Mouse (Mus musculus): ENCODE measurements around the gene Tmem151b.
A peak's percentile ranks its signal among the peaks of the same experiment; 100 is the strongest.

Gene Tmem151b

GRCm38 (mm10) chr17:45582715-45583355, 33.4 kb upstream of the Tmem151b start:
- DNase-seq = no peak

GRCm38 (mm10) chr17:45582188-45582587, 32.7 kb upstream of the Tmem151b start:
- DNase-seq = no peak

- DNase-seq = peak; percentile 73
These were observed 32.1 kb upstream of the Tmem151b start for GRCm38 (mm10) chr17:45581567-45581983.

GRCm38 (mm10) chr17:45580958-45581477, 31.5 kb upstream of the Tmem151b start:
- DNase-seq = no peak

- no peak for DNase-seq
These were observed 30.1 kb upstream of the Tmem151b start for GRCm38 (mm10) chr17:45579554-45579953.

- no peak for DNase-seq
These were observed 29.4 kb upstream of the Tmem151b start for GRCm38 (mm10) chr17:45578843-45579242.

- DNase-seq = no peak
These were observed 28.8 kb upstream of the Tmem151b start for GRCm38 (mm10) chr17:45578242-45578641.

- no peak for DNase-seq
These were observed 25.8 kb upstream of the Tmem151b start for GRCm38 (mm10) chr17:45575123-45575897.

- DNase-seq = peak; percentile 84
These were observed 24.8 kb upstream of the Tmem151b start for GRCm38 (mm10) chr17:45574129-45574761.

GRCm38 (mm10) chr17:45573780-45574123, 24.3 kb upstream of the Tmem151b start:
- DNase-seq = peak; percentile 95

- DNase-seq = peak; percentile 99
These were observed 23.8 kb upstream of the Tmem151b start, which contains the start of gene Hsp90ab1 for GRCm38 (mm10) chr17:45573087-45573779. Gene Hsp90ab1, minus strand, starts transcription at chr17:45573271.

GRCm38 (mm10) chr17:45572103-45573086, 22.9 kb upstream of the Tmem151b start:
- peak; percentile 70 for DNase-seq

- no peak for DNase-seq
These were observed 20.5 kb upstream of the Tmem151b start for GRCm38 (mm10) chr17:45569999-45570398.

GRCm38 (mm10) chr17:45568990-45569389, 19.5 kb upstream of the Tmem151b start:
- DNase-seq = no peak

- DNase-seq = no peak
These were observed 17.7 kb upstream of the Tmem151b start for GRCm38 (mm10) chr17:45567162-45567601.

GRCm38 (mm10) chr17:45566360-45567161, 17.1 kb upstream of the Tmem151b start:
- no peak for DNase-seq

- no peak for DNase-seq
These were observed 16.5 kb upstream of the Tmem151b start for GRCm38 (mm10) chr17:45566031-45566359.

GRCm38 (mm10) chr17:45565103-45565502, 15.6 kb upstream of the Tmem151b start:
- DNase-seq = no peak

GRCm38 (mm10) chr17:45564531-45565084, 15.1 kb upstream of the Tmem151b start:
- no peak for DNase-seq

Measured in cerebellum, adult 8-10 months (tissue).